Comparison of ENCODE assay signal across 14 mouse cellular contexts in genomic region chr8:110673168-110673567, GRCm38 (mm10). TPM values are rescaled to one million over a fixed set of nuclear protein-coding genes. Genes with fewer than 3 reads are reported as not detected.
DNase-seq lines count a peak whose midpoint lies in the region; ATAC-seq and TF ChIP-seq lines count a peak whose summit lies in the region.
"Had no signal": no experiment of that assay in that cellular context is flagged by ENCODE, and none has a peak within 500 bp of the region (broad histone marks: within the 10 kb centered on the region; RNA-seq: fewer than 3 reads in every experiment).

No protein-coding gene starts in this region.

- no peak overlapping the region for H3K4me3 ChIP-seq in gastrocnemius, adult 2 months
- no peak overlapping the region for H3K4me3 ChIP-seq in lung, embryonic 14.5 days (ENCODE audit: low read depth, low read length)
- H3K4me3 ChIP-seq in lung, adult 2 months (replicated peaks; ENCODE audit: extremely low read depth, low read depth, low read length), result no peak overlapping the region
- no peak overlapping the region for H3K4me3 ChIP-seq in hindbrain, embryonic 16.5 days (ENCODE audit: low read length)
- H3K4me3 ChIP-seq: intestine, embryonic 15.5 days; midbrain, embryonic 15.5 days; neural tube, embryonic 12.5 days had no signal

- intact Hi-C loops in gastrocnemius, adult 2 months (cut with DNase I), result no loop called here
- intact Hi-C loops in gastrocnemius, postnatal 14 days (cut with DNase I; ENCODE audit: low total_unique reads), result no loop called here

- H3K4me2 ChIP-seq in lung, embryonic 14.5 days, result no peak overlapping the region
- no peak overlapping the region for H3K4me2 ChIP-seq in hindbrain, embryonic 16.5 days (ENCODE audit: low read length)
- H3K4me2 ChIP-seq: intestine, embryonic 15.5 days; midbrain, embryonic 15.5 days; neural tube, embryonic 12.5 days had no signal

- DNase-seq in gastrocnemius, adult 2 months, result no peak
- DNase-seq in gastrocnemius, postnatal 14 days, result no peak
- peak; percentile 31 for DNase-seq in lung, embryonic 14.5 days
- no peak for DNase-seq in lung, adult 2 months
- peak; percentile 51 for DNase-seq in kidney, adult 9 months
- DNase-seq in lung, postnatal 36 days, result peak; percentile 61
- DNase-seq in layer of hippocampus, adult 9-11 months, result no peak
- DNase-seq: cerebellum, adult 9-10 months; layer of hippocampus, postnatal 36 days had no signal

- TF ChIP-seq CTCF in gastrocnemius, adult 2 months (IDR thresholded peaks at IDR 0.05), result no peak
- no peak for TF ChIP-seq CTCF in lung, embryonic 14.5 days (IDR thresholded peaks at IDR 0.05; ENCODE audit: low read depth)
- TF ChIP-seq CTCF in lung, adult 2 months (IDR thresholded peaks at IDR 0.05; ENCODE audit: insufficient read depth, low read length), result no peak

- no peak for ATAC-seq in lung, embryonic 14.5 days (ENCODE audit: insufficient read depth)
- no peak for ATAC-seq in hindbrain, embryonic 16.5 days
- ATAC-seq: intestine, embryonic 15.5 days; midbrain, embryonic 15.5 days had no signal

- H3K27me3 ChIP-seq in lung, embryonic 14.5 days (ENCODE audit: insufficient read depth, low read length), result no peaks in the 10 kb centered on the region
- H3K27me3 ChIP-seq in hindbrain, embryonic 16.5 days (replicated peaks; ENCODE audit: control insufficient read depth, insufficient read depth, low read length), result no peaks in the 10 kb centered on the region
- H3K27me3 ChIP-seq: intestine, embryonic 15.5 days; midbrain, embryonic 15.5 days; neural tube, embryonic 12.5 days had no signal

- H3K27ac ChIP-seq in gastrocnemius, adult 2 months, result peak overlapping the region; percentile 95
- peak overlapping the region; percentile 56; the same call in 1 of the 2 replicates for H3K27ac ChIP-seq in lung, embryonic 14.5 days (ENCODE audit: low read depth)
- H3K27ac ChIP-seq in hindbrain, embryonic 16.5 days (ENCODE audit: low read depth, low read length), result no peak overlapping the region
- H3K27ac ChIP-seq: macrophage; midbrain, embryonic 15.5 days; neural tube, embryonic 12.5 days had no signal

- H3K9ac ChIP-seq in lung, embryonic 14.5 days, result no peak overlapping the region
- H3K9ac ChIP-seq in hindbrain, embryonic 16.5 days (ENCODE audit: low read depth, low read length), result no peak overlapping the region
- H3K9ac ChIP-seq: intestine, embryonic 15.5 days; midbrain, embryonic 15.5 days; neural tube, embryonic 12.5 days had no signal

- no peak for TF ChIP-seq POLR2A in lung, adult 2 months (IDR thresholded peaks at IDR 0.05; ENCODE audit: borderline replicate concordance, extremely low read depth, low read depth, low read length)

- peaks cover 4% of the 10 kb centered on the region; the same call in 1 of the 2 replicates for H3K36me3 ChIP-seq in lung, embryonic 14.5 days (ENCODE audit: insufficient read depth)
- peaks cover 3% of the 10 kb centered on the region; the same call in 1 of the 2 replicates for H3K36me3 ChIP-seq in hindbrain, embryonic 16.5 days (ENCODE audit: control insufficient read depth, insufficient read depth, low read length)
- H3K36me3 ChIP-seq: intestine, embryonic 15.5 days; midbrain, embryonic 15.5 days had no signal

- H3K9me3 ChIP-seq in lung, embryonic 14.5 days (ENCODE audit: low read depth, low read length), result no peaks in the 10 kb centered on the region
- H3K9me3 ChIP-seq in hindbrain, embryonic 16.5 days (ENCODE audit: control insufficient read depth, low read length), result no peaks in the 10 kb centered on the region
- H3K9me3 ChIP-seq: intestine, embryonic 15.5 days; midbrain, embryonic 15.5 days; neural tube, embryonic 12.5 days had no signal

- 61% methylated on average over 2 of the region's 2 CpGs for WGBS in lung, embryonic 14.5 days
- 42% methylated on average over 2 of the region's 2 CpGs for WGBS in lung, adult 2 months
- WGBS in hindbrain, embryonic 16.5 days, result 86% methylated on average over 2 of the region's 2 CpGs

- H3K4me1 ChIP-seq in lung, embryonic 14.5 days (ENCODE audit: insufficient read depth), result peaks cover 6% of the 10 kb centered on the region; the same call in 1 of the 2 replicates
- H3K4me1 ChIP-seq in lung, adult 2 months (ENCODE audit: control insufficient read depth, insufficient read depth, low read length), result peaks cover 31% of the 10 kb centered on the region
- H3K4me1 ChIP-seq in hindbrain, embryonic 16.5 days (ENCODE audit: control insufficient read depth, insufficient read depth, low read depth, low read length), result no peaks in the 10 kb centered on the region
- H3K4me1 ChIP-seq: midbrain, embryonic 15.5 days; neural tube, embryonic 12.5 days had no signal

RNA-seq across cellular contexts. Expression of gene Mtss1l, which starts 48.1 kb away (rescaled TPM):
- 100 to 1,000 TPM in 1 of 2 experiments, 10 to 100 TPM in 1; 85.5 to 125 TPM for total RNA-seq in gastrocnemius, adult 2 months (2021)
- total RNA-seq in gastrocnemius, postnatal 14 days (2021), result 10 to 100 TPM; 44.3 to 47.6 TPM
- polyA plus RNA-seq in lung, embryonic 14.5 days (2014; fragmentation: Nextera tagmentation; extraction: Ambion mirVana), result 30.9 and 39.9 TPM in 2 replicates
- polyA plus RNA-seq in lung, adult 2 months (2012; rRNA removed), result 120 and 125 TPM in 2 replicates
- polyA plus RNA-seq in hindbrain, embryonic 16.5 days (2015; fragmentation: Nextera tagmentation; extraction: Ambion mirVana), result 26.4 and 28.8 TPM in 2 replicates

RNA-seq across cellular contexts. Expression of gene Vac14, which starts 54.8 kb away (rescaled TPM):
- 10 to 100 TPM; 15.6 to 18.2 TPM for total RNA-seq in gastrocnemius, adult 2 months (2021)
- 10 to 100 TPM; 12.5 to 15.4 TPM for total RNA-seq in gastrocnemius, postnatal 14 days (2021)
- 23.3 and 25.2 TPM in 2 replicates for polyA plus RNA-seq in lung, embryonic 14.5 days (2014; fragmentation: Nextera tagmentation; extraction: Ambion mirVana)
- polyA plus RNA-seq in lung, adult 2 months (2012; rRNA removed), result 33.3 TPM in 2 replicates
- polyA plus RNA-seq in hindbrain, embryonic 16.5 days (2015; fragmentation: Nextera tagmentation; extraction: Ambion mirVana), result 29.9 and 31.2 TPM in 2 replicates

Comparison
In these comparisons a context has a peak if more than half of its experiments do, and no peak if none do; other contexts are left out.
1. DNase-seq: peak in lung, embryonic 14.5 days (single experiment), kidney, adult 9 months (single experiment) and lung, postnatal 36 days (single experiment); none in gastrocnemius, adult 2 months (single experiment), gastrocnemius, postnatal 14 days (single experiment), lung, adult 2 months (single experiment) and layer of hippocampus, adult 9-11 months (single experiment).